Mouse (Mus musculus): ENCODE results near the gene Shank2. TPM values are rescaled to one million over a fixed set of nuclear protein-coding genes. Genes with fewer than 3 reads are reported as not detected.

Shank2 gene
- polyA plus RNA-seq, 1 experiment from 2014 or later: 0.54 TPM

- Histone ChIP-seq H3K4me3 (replicated peaks) (no peak overlapping the region), H3K4me1 (replicated peaks) (no peaks in the 10 kb centered on the region), H3K9me3 (replicated peaks) (no peaks in the 10 kb centered on the region), H3K36me3 (replicated peaks) (no peaks in the 10 kb centered on the region), H3K27me3 (no peaks in the 10 kb centered on the region), H3K9ac (no peak overlapping the region), H3K4me2 (no peak overlapping the region), H3K27ac (replicated peaks) (no peak overlapping the region)
- ATAC-seq (ENCODE audit: insufficient read depth): no peak
- WGBS (ENCODE audit: insufficient replicate concordance): 32% methylated on average over 4 of the region's 4 CpGs
These were observed 100.7 kb downstream of the Shank2 start for GRCm38 (mm10) chr7:144102222-144102980.

- WGBS (ENCODE audit: insufficient replicate concordance): 7% methylated on average over 1 of the region's 1 CpGs
These were observed 104.2 kb downstream of the Shank2 start for GRCm38 (mm10) chr7:144105952-144106351.

GRCm38 (mm10) chr7:144106352-144107011 is 104.8 kb downstream of the Shank2 start:
- Histone ChIP-seq H3K4me2 (no peak overlapping the region), H3K27ac (replicated peaks) (no peak overlapping the region), H3K9me3 (replicated peaks) (no peaks in the 10 kb centered on the region), H3K9ac (no peak overlapping the region), H3K27me3 (no peaks in the 10 kb centered on the region), H3K36me3 (replicated peaks) (no peaks in the 10 kb centered on the region), H3K4me1 (replicated peaks) (no peaks in the 10 kb centered on the region), H3K4me3 (replicated peaks) (no peak overlapping the region)
- no peak for ATAC-seq (ENCODE audit: insufficient read depth)
- WGBS (ENCODE audit: insufficient replicate concordance): 45% methylated on average over 9 of the region's 9 CpGs

More at GRCm38 (mm10) chr7:144105952-144106351, 104.2 kb downstream of the Shank2 start:
- Histone ChIP-seq H3K36me3 (replicated peaks) (no peaks in the 10 kb centered on the region), H3K4me2 (no peak overlapping the region), H3K4me1 (replicated peaks) (no peaks in the 10 kb centered on the region), H3K27me3 (no peaks in the 10 kb centered on the region), H3K9ac (no peak overlapping the region), H3K27ac (replicated peaks) (no peak overlapping the region), H3K9me3 (replicated peaks) (no peaks in the 10 kb centered on the region), H3K4me3 (replicated peaks) (no peak overlapping the region)
- ATAC-seq (ENCODE audit: insufficient read depth): no peak

- 66% methylated on average over 5 of the region's 5 CpGs for WGBS (ENCODE audit: insufficient replicate concordance)
- Histone ChIP-seq H3K4me2 (no peak overlapping the region), H3K9me3 (replicated peaks) (no peaks in the 10 kb centered on the region), H3K27ac (replicated peaks) (no peak overlapping the region), H3K36me3 (replicated peaks) (no peaks in the 10 kb centered on the region), H3K27me3 (no peaks in the 10 kb centered on the region), H3K4me3 (replicated peaks) (no peak overlapping the region), H3K4me1 (replicated peaks) (no peaks in the 10 kb centered on the region), H3K9ac (no peak overlapping the region)
- ATAC-seq (ENCODE audit: insufficient read depth): no peak
These were observed 106.4 kb downstream of the Shank2 start for GRCm38 (mm10) chr7:144108141-144108540.

GRCm38 (mm10) chr7:144111026-144111604 is 109.4 kb downstream of the Shank2 start:
- no peaks in the 10 kb centered on the region for H3K9me3 ChIP-seq (replicated peaks)
- 46% methylated on average over 4 of the region's 4 CpGs for WGBS (ENCODE audit: insufficient replicate concordance)

GRCm38 (mm10) chr7:144111981-144112380 is 110.3 kb downstream of the Shank2 start:
- H3K9ac ChIP-seq: no peak overlapping the region
- H3K36me3 ChIP-seq (replicated peaks): no peaks in the 10 kb centered on the region
- H3K4me3 ChIP-seq (replicated peaks): no peak overlapping the region
- 44% methylated on average over 3 of the region's 3 CpGs for WGBS (ENCODE audit: insufficient replicate concordance)
- no peak overlapping the region for H3K4me2 ChIP-seq
- H3K27ac ChIP-seq (replicated peaks): no peak overlapping the region
- no peaks in the 10 kb centered on the region for H3K27me3 ChIP-seq
- ATAC-seq (ENCODE audit: insufficient read depth): no peak
- no peaks in the 10 kb centered on the region for H3K4me1 ChIP-seq (replicated peaks)
- no peaks in the 10 kb centered on the region for H3K9me3 ChIP-seq (replicated peaks)

More at GRCm38 (mm10) chr7:144111026-144111604, 109.4 kb downstream of the Shank2 start:
- no peak overlapping the region for H3K9ac ChIP-seq
- H3K4me1 ChIP-seq (replicated peaks): no peaks in the 10 kb centered on the region
- H3K27ac ChIP-seq (replicated peaks): no peak overlapping the region
- H3K4me3 ChIP-seq (replicated peaks): no peak overlapping the region
- H3K36me3 ChIP-seq (replicated peaks): no peaks in the 10 kb centered on the region
- H3K4me2 ChIP-seq: no peak overlapping the region
- ATAC-seq (ENCODE audit: insufficient read depth): no peak
- H3K27me3 ChIP-seq: no peaks in the 10 kb centered on the region

- no peak overlapping the region for H3K4me3 ChIP-seq (replicated peaks)
- H3K9me3 ChIP-seq (replicated peaks): no peaks in the 10 kb centered on the region
- WGBS (ENCODE audit: insufficient replicate concordance): 27% methylated on average over 3 of the region's 3 CpGs
- no peak overlapping the region for H3K27ac ChIP-seq (replicated peaks)
- no peaks in the 10 kb centered on the region for H3K4me1 ChIP-seq (replicated peaks)
- H3K9ac ChIP-seq: no peak overlapping the region
- H3K27me3 ChIP-seq: no peaks in the 10 kb centered on the region
- no peak overlapping the region for H3K4me2 ChIP-seq
- ATAC-seq (ENCODE audit: insufficient read depth): no peak
- no peaks in the 10 kb centered on the region for H3K36me3 ChIP-seq (replicated peaks)
These were observed 112.5 kb downstream of the Shank2 start for GRCm38 (mm10) chr7:144114230-144114629.

- Histone ChIP-seq H3K9me3 (replicated peaks) (no peaks in the 10 kb centered on the region), H3K27me3 (no peaks in the 10 kb centered on the region), H3K36me3 (replicated peaks) (0 out of 2 replicates have a peak, but pooled peaks cover under 1% of the 10 kb centered on the region), H3K4me3 (replicated peaks) (no peak overlapping the region), H3K27ac (replicated peaks) (no peak overlapping the region), H3K4me1 (replicated peaks) (no peaks in the 10 kb centered on the region), H3K9ac (no peak overlapping the region), H3K4me2 (no peak overlapping the region)
- no peak for ATAC-seq (ENCODE audit: insufficient read depth)
- WGBS (ENCODE audit: insufficient replicate concordance): 69% methylated on average over 1 of the region's 1 CpGs
These were observed 117.8 kb downstream of the Shank2 start for GRCm38 (mm10) chr7:144119562-144119961.

GRCm38 (mm10) chr7:144132699-144133387 is 131.1 kb downstream of the Shank2 start:
- Histone ChIP-seq H3K4me3 (replicated peaks) (no peak overlapping the region), H3K4me1 (replicated peaks) (no peaks in the 10 kb centered on the region), H3K9ac (no peak overlapping the region), H3K4me2 (no peak overlapping the region), H3K27me3 (no peaks in the 10 kb centered on the region), H3K36me3 (replicated peaks) (no peaks in the 10 kb centered on the region), H3K9me3 (replicated peaks) (no peaks in the 10 kb centered on the region), H3K27ac (replicated peaks) (no peak overlapping the region)
- no peak for ATAC-seq (ENCODE audit: insufficient read depth)
- WGBS (ENCODE audit: insufficient replicate concordance): 74% methylated on average over 22 of the region's 22 CpGs

- Histone ChIP-seq H3K4me3 (replicated peaks) (no peak overlapping the region), H3K4me1 (replicated peaks) (no peaks in the 10 kb centered on the region), H3K4me2 (no peak overlapping the region), H3K9me3 (replicated peaks) (no peaks in the 10 kb centered on the region), H3K9ac (no peak overlapping the region), H3K27me3 (no peaks in the 10 kb centered on the region), H3K36me3 (replicated peaks) (no peaks in the 10 kb centered on the region), H3K27ac (replicated peaks) (no peak overlapping the region)
- no peak for ATAC-seq (ENCODE audit: insufficient read depth)
- WGBS (ENCODE audit: insufficient replicate concordance): 58% methylated on average over 9 of the region's 9 CpGs
These were observed 131.8 kb downstream of the Shank2 start for GRCm38 (mm10) chr7:144133388-144133998.
